8 mouse cellular contexts compared by ENCODE assay signal in genomic region chr13:100492061-100492787, GRCm38 (mm10). TPM values are rescaled to one million over a fixed set of nuclear protein-coding genes. Genes with fewer than 3 reads are reported as not detected.
DNase-seq lines count a peak whose midpoint lies in the region; ATAC-seq and TF ChIP-seq lines count a peak whose summit lies in the region.

Gene Gtf2h2 (minus strand): TSS chr13:100492579.

- H3K36me3 ChIP-seq in forebrain, embryonic 15.5 days: peaks cover 22% of the 10 kb centered on the region

- H3K9ac ChIP-seq in forebrain, embryonic 15.5 days (replicated peaks): peak within 1 kb of the TSS; percentile 91

- no peaks in the 10 kb centered on the region for H3K9me3 ChIP-seq in forebrain, embryonic 15.5 days

- H3K27me3 ChIP-seq in forebrain, embryonic 15.5 days: no peaks in the 10 kb centered on the region

- intact Hi-C loops in heart, postnatal 25 days (cut with DNase I): loop anchor here (2.0 to 10.0 kb wide), 3 partner anchors 105 to 343 kb away; partner anchors contain the start of gene Slc30a5

- peak within 1 kb of the TSS; percentile 98 for H3K4me3 ChIP-seq in forebrain, embryonic 15.5 days
- peak within 1 kb of the TSS; percentile 90 for H3K4me3 ChIP-seq in lung, adult 2 months (replicated peaks; ENCODE audit: extremely low read depth, low read depth, low read length)

- H3K27ac ChIP-seq in forebrain, embryonic 15.5 days (replicated peaks): peak within 1 kb of the TSS; percentile 87

- H3K4me1 ChIP-seq in forebrain, embryonic 15.5 days: peaks cover 14% of the 10 kb centered on the region
- no peaks in the 10 kb centered on the region; the same call in 1 of the 2 replicates for H3K4me1 ChIP-seq in lung, adult 2 months (ENCODE audit: control insufficient read depth, insufficient read depth, low read length)

- peak; percentile 88 for TF ChIP-seq CTCF in lung, adult 2 months (IDR thresholded peaks at IDR 0.05; ENCODE audit: insufficient read depth, low read length)

- DNase-seq in ES-CJ7 (ENCODE audit: low read depth, low spot score): peak; percentile 85
- peak; percentile 82 for DNase-seq in cerebellum, adult 11 months
- peak; percentile 58 for DNase-seq in heart, postnatal 25 days (ENCODE audit: low spot score)
- DNase-seq in layer of hippocampus, adult 18-20 months (ENCODE audit: low spot score in 2 of 2): peak; percentile 79 to 89
- DNase-seq in lung, adult 2 months: peak; percentile 90
- DNase-seq in thymus, adult 18-20 months: peak; percentile 58 to 59

- TF ChIP-seq POLR2A in lung, adult 2 months (IDR thresholded peaks at IDR 0.05; ENCODE audit: borderline replicate concordance, extremely low read depth, low read depth, low read length): no peak

- ATAC-seq in forebrain, embryonic 15.5 days (replicated peaks): peak; percentile 91
- ATAC-seq in neutrophil, adult 5-6 weeks (ENCODE audit: extremely low read depth, insufficient number of reproducible peaks, low FRiP score, poor library complexity, severe bottlenecking): peak; percentile 91

- peak within 1 kb of the TSS; percentile 57 for H3K4me2 ChIP-seq in forebrain, embryonic 15.5 days (replicated peaks)

- under 1% methylated on average over 51 of the region's 51 CpGs for WGBS in forebrain, embryonic 15.5 days
- WGBS in lung, adult 2 months: under 1% methylated on average over 51 of the region's 51 CpGs

RNA-seq across cellular contexts. Expression of gene Gtf2h2, which starts in this region (rescaled TPM):
- 69.6 and 70.8 TPM in 2 replicates for polyA plus RNA-seq in forebrain, embryonic 15.5 days (2015; fragmentation: Nextera tagmentation; extraction: Ambion mirVana)
- total RNA-seq in heart, postnatal 25 days (2021): 10 to 100 TPM; 19.7 to 20.2 TPM
- 10 to 100 TPM; 42.5 to 50.8 TPM for total RNA-seq in layer of hippocampus, adult 18-20 months (2021)
- 16.9 and 17.2 TPM in 2 replicates for polyA plus RNA-seq in lung, adult 2 months (2012; rRNA removed)
- 64.0 and 70.1 TPM in 2 replicates for total RNA-seq in neutrophil, adult 5-6 weeks (2017)

Comparison
In these comparisons a context has a peak if more than half of its experiments do, and no peak if none do; other contexts are left out.
1. Peak in every context shown above with its lines: DNase-seq, ATAC-seq, H3K4me3 ChIP-seq and H3K27ac ChIP-seq.